Mouse (Mus musculus): ENCODE data around the gene Notch1. TPM values are rescaled to one million over a fixed set of nuclear protein-coding genes. Genes with fewer than 3 reads are reported as not detected.
A peak's percentile ranks its signal among the peaks of the same experiment; 100 is the strongest.

Notch1 gene
- total and polyA plus RNA-seq, 3 experiments, result 0.06 TPM; not detected in 2

DNA sequence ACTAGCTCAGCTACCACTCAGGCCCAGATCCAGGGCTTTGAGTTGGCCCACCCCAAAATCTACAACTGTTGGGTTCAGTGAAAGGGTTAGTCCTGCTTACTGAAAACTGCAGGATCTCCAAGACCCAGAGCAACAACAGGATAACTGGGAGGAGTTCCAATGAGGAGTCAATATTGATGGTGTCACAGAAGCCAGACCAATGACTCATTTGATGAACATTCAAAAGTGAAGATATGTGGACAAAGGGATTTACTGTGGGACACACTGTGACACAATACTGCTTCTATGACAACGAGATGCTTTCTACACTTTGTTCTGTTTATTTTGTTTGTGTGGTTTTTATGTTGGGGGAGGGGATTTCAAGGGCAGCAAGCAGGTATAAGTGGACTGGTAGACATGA lies 98.3 kb downstream of the Notch1 start:
- TF ChIP-seq ZC3H11A (IDR thresholded peaks at IDR 0.05; ENCODE audit: low read depth, low read length) (no peak), CHD1 (IDR thresholded peaks at IDR 0.05; ENCODE audit: low read depth, low read length) (no peak)
- Histone ChIP-seq H3K36me3 (ENCODE audit: control insufficient read depth in 1 of 2, insufficient read depth in 2 of 2, low read length in 2 of 2) (peaks cover 0 to 5% of the 10 kb centered on the region in 2 experiments; a peak in 2 of 4 replicates), H3K9ac (ENCODE audit: control insufficient read depth, low read depth, low read length, poor library complexity, severe bottlenecking) (no peak overlapping the region), H3K27ac (ENCODE audit: control insufficient read depth, low read depth, low read length) (no peak overlapping the region), H3K9me3 (replicated peaks; ENCODE audit: insufficient read depth, low read length) (no peaks in the 10 kb centered on the region), H3K27me3 (ENCODE audit: control insufficient read depth in 1 of 2, insufficient read depth in 2 of 2, low read length in 2 of 2) (no peaks in the 10 kb centered on the region), H3K79me2 (ENCODE audit: control insufficient read depth, insufficient read depth, low read length, poor library complexity) (no peaks in the 10 kb centered on the region), H3K4me3 (ENCODE audit: control insufficient read depth in 1 of 2, insufficient read depth in 1 of 2, low read depth in 2 of 2, low read length in 2 of 2) (no peak overlapping the region), H3K4me1 (ENCODE audit: control insufficient read depth in 1 of 2, insufficient read depth in 2 of 2, low read length in 2 of 2) (no peaks in the 10 kb centered on the region)
- DNase-seq (ENCODE audit: low read depth, low spot score), result no peak

DNA sequence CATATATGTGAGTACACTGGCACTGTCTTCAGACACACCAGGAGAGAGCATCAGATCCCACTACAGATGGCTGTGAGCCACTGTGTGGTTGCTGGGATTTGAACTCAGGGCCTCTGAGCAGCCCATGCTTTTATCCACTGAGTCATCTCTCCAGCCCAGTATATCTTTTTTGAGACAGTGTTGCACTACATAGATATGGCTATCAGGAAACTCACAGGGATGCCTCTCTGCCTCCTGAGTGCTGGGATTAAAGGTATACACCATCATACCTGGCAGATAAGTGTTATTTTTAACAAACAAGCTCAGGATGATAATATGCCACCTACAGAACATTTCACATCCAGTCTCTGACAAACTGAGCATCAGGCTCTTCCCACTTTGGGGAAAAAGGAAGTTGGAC lies 99.4 kb downstream of the Notch1 start:
- Histone ChIP-seq H3K27me3 (ENCODE audit: control insufficient read depth in 1 of 2, insufficient read depth in 2 of 2, low read length in 2 of 2) (no peaks in the 10 kb centered on the region), H3K36me3 (ENCODE audit: control insufficient read depth in 1 of 2, insufficient read depth in 2 of 2, low read length in 2 of 2) (peaks cover 0 to 2% of the 10 kb centered on the region in 2 experiments; a peak in 2 of 4 replicates)

DNA sequence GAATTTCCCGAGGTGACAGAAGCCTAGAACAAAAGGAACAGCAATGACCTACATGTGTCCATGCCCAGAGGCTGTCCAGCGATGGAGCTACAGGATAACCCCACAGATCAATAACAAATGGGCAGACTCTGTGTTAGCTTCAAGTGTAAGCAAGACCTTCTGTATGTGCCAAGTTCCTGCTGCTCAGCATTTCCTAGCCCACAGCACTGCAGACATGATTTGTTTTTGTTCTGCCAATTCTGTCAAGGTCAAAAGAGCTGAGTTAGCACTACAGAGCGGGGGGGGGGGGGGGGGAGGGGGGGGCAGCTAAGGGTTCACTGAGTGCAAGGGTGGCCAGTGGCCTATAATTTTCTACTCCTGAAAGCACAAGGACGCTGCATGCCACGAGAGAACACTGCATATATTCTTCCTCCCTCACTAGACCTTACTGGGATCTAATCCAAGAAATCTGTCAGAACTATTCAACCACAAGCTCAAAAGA lies 105.5 kb downstream of the Notch1 start:
- H3K79me2 ChIP-seq (ENCODE audit: control insufficient read depth, insufficient read depth, low read length, poor library complexity), result peaks cover 18% of the 10 kb centered on the region
- no peak for DNase-seq (ENCODE audit: low read depth, low spot score)
- no peaks in the 10 kb centered on the region; a peak in 1 of 4 replicates for H3K36me3 ChIP-seq (ENCODE audit: control insufficient read depth in 1 of 2, insufficient read depth in 2 of 2, low read length in 2 of 2)
- TF ChIP-seq ZC3H11A (IDR thresholded peaks at IDR 0.05; ENCODE audit: low read depth, low read length) (no peak), POLR2AphosphoS5 (IDR thresholded peaks at IDR 0.05; ENCODE audit: borderline replicate concordance, low read depth, low read length) (no peak), MEF2A (IDR thresholded peaks at IDR 0.05; ENCODE audit: extremely low read depth, insufficient replicate concordance, low read depth, low read length, poor library complexity, severe bottlenecking) (no peak), NRF1 (IDR thresholded peaks at IDR 0.05; ENCODE audit: insufficient read depth, low read depth, low read length, poor library complexity, severe bottlenecking) (no peak), MYB (IDR thresholded peaks at IDR 0.05; ENCODE audit: low read depth, low read length) (no peak), SIN3A (IDR thresholded peaks at IDR 0.05; ENCODE audit: low read length) (no peak), KAT2A (conservative IDR thresholded peaks at IDR 0.05; ENCODE audit: low read depth, low read length) (no peak), POLR2AphosphoS2 (IDR thresholded peaks at IDR 0.05; ENCODE audit: low read length) (no peak), BHLHE40 (IDR thresholded peaks at IDR 0.05; ENCODE audit: borderline replicate concordance, low read depth, low read length) (no peak), SMC3 (IDR thresholded peaks at IDR 0.05; ENCODE audit: low read depth, low read length) (no peak), GABPA (IDR thresholded peaks at IDR 0.05; ENCODE audit: low read depth, low read length) (no peak), JUND (IDR thresholded peaks at IDR 0.05; ENCODE audit: low read depth, low read length) (no peak), EP300 (IDR thresholded peaks at IDR 0.05; ENCODE audit: low read depth in 1 of 2, low read length in 2 of 2) (no peak), NELFE (IDR thresholded peaks at IDR 0.05; ENCODE audit: low read depth, low read length) (no peak), TCF12 (IDR thresholded peaks at IDR 0.05; ENCODE audit: low read depth, low read length) (no peak)
- H3K4me3 ChIP-seq (ENCODE audit: control insufficient read depth in 1 of 2, insufficient read depth in 1 of 2, low read depth in 2 of 2, low read length in 2 of 2), result no peak overlapping the region
- H3K9ac ChIP-seq (ENCODE audit: control insufficient read depth, low read depth, low read length, poor library complexity, severe bottlenecking), result no peak overlapping the region
- no peaks in the 10 kb centered on the region for H3K27me3 ChIP-seq (ENCODE audit: control insufficient read depth in 1 of 2, insufficient read depth in 2 of 2, low read length in 2 of 2)
- H3K27ac ChIP-seq (ENCODE audit: control insufficient read depth, low read depth, low read length), result no peak overlapping the region
- H3K9me3 ChIP-seq (replicated peaks; ENCODE audit: insufficient read depth, low read length), result no peaks in the 10 kb centered on the region
- peaks cover 1 to 19% of the 10 kb centered on the region in 2 experiments; a peak in 3 of 4 replicates for H3K4me1 ChIP-seq (ENCODE audit: control insufficient read depth in 1 of 2, insufficient read depth in 2 of 2, low read length in 2 of 2)

More for the DNA sequence above, 99.4 kb downstream of the Notch1 start:
- H3K27ac ChIP-seq (ENCODE audit: control insufficient read depth, low read depth, low read length), result no peak overlapping the region
- DNase-seq (ENCODE audit: low read depth, low spot score), result no peak
- H3K9ac ChIP-seq (ENCODE audit: control insufficient read depth, low read depth, low read length, poor library complexity, severe bottlenecking), result no peak overlapping the region
- no peaks in the 10 kb centered on the region for H3K9me3 ChIP-seq (replicated peaks; ENCODE audit: insufficient read depth, low read length)
- H3K79me2 ChIP-seq (ENCODE audit: control insufficient read depth, insufficient read depth, low read length, poor library complexity), result no peaks in the 10 kb centered on the region
- H3K4me3 ChIP-seq (ENCODE audit: control insufficient read depth in 1 of 2, insufficient read depth in 1 of 2, low read depth in 2 of 2, low read length in 2 of 2), result no peak overlapping the region
- TF ChIP-seq EP300 (IDR thresholded peaks at IDR 0.05; ENCODE audit: low read depth in 1 of 2, low read length in 2 of 2) (peak in 1 of 2 experiments; percentile 33; a peak in 1 of 4 replicates), CHD2 (IDR thresholded peaks at IDR 0.05; ENCODE audit: low read length) (no peak), MYB (IDR thresholded peaks at IDR 0.05; ENCODE audit: low read depth, low read length) (no peak), NELFE (IDR thresholded peaks at IDR 0.05; ENCODE audit: low read depth, low read length) (no peak), TAL1 (IDR thresholded peaks at IDR 0.05; ENCODE audit: low read length) (no peak), TCF12 (IDR thresholded peaks at IDR 0.05; ENCODE audit: low read depth, low read length) (peak; percentile 42; the same call in 1 of the 2 replicates), MAZ (IDR thresholded peaks at IDR 0.05; ENCODE audit: low read depth, low read length) (no peak), MAX (IDR thresholded peaks at IDR 0.05; ENCODE audit: low read length) (no peak), GABPA (IDR thresholded peaks at IDR 0.05; ENCODE audit: low read depth, low read length) (no peak), GATA1 (IDR thresholded peaks at IDR 0.05; ENCODE audit: low read depth, low read length) (0 out of 2 replicates have a peak, but pooled peaks have one; percentile 30), ZKSCAN1 (IDR thresholded peaks at IDR 0.05; ENCODE audit: low read depth, low read length) (no peak), SMC3 (IDR thresholded peaks at IDR 0.05; ENCODE audit: low read depth, low read length) (no peak), POLR2AphosphoS5 (IDR thresholded peaks at IDR 0.05; ENCODE audit: borderline replicate concordance, low read depth, low read length) (no peak), RAD21 (IDR thresholded peaks at IDR 0.05; ENCODE audit: low read depth, low read length) (no peak), POLR2AphosphoS2 (IDR thresholded peaks at IDR 0.05; ENCODE audit: low read length) (no peak)
- no peaks in the 10 kb centered on the region for H3K4me1 ChIP-seq (ENCODE audit: control insufficient read depth in 1 of 2, insufficient read depth in 2 of 2, low read length in 2 of 2)

Measured in MEL (cell line).